Mouse (Mus musculus) lung, postnatal 4 days (tissue): ENCODE results near the gene 4930550C14Rik.

ENCODE experiments used
- DNase-seq, 2 experiments: peaks; one replicate each; pipeline ENCODE4 v3.0.0; 2021

Gene 4930550C14Rik

GRCm38 (mm10) chr9:53402291-53402711 is at the start of gene 4930550C14Rik:
Gene 4930550C14Rik, plus strand, starts transcription at chr9:53402325.
- peak; percentile 64 to 74 for DNase-seq

DNA sequence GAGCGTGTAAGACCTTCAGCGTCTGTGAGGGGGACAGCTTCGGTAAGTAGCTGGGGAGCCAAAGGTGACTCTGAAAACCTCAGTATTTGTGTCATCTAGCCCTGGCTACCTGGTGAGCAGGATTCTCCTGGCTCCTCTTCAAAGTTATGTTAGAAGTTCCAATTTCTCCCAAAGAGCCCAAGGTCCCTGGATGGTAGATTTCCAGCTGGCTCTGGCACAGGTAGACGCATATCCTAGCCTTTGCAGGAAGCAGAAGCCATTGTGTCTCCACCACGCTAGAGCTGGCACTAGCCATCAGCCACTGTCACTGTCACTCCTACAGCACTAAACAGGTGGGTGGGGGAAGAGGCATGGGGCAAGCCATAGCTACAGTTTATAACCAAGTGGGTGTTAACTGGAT is 49.0 kb upstream of the 4930550C14Rik start:
- DNase-seq = no peak

- peak; percentile 61 to 75 for DNase-seq
Measured at GRCm38 (mm10) chr9:53356219-53357155, 45.6 kb upstream of the 4930550C14Rik start.

DNA sequence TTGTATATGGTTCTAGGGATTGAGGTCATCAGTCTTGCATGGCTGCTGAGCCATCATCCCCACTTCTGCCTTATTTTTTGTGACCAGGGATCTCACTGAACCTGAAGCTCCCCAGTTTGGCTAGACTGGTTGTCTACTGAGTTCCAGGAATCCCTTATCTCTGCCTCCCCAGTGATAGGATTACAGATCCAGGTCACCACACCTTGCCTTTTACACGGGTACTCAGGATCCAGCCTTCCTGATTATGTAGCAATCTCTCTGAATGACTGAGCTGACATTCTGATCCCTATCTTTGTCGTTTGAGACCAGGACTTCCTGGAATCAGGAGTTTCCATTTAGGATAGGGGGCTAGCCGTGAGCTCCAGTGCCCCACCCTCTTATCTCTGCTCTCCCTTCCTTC is 30.8 kb upstream of the 4930550C14Rik start:
- no peak for DNase-seq

DNA sequence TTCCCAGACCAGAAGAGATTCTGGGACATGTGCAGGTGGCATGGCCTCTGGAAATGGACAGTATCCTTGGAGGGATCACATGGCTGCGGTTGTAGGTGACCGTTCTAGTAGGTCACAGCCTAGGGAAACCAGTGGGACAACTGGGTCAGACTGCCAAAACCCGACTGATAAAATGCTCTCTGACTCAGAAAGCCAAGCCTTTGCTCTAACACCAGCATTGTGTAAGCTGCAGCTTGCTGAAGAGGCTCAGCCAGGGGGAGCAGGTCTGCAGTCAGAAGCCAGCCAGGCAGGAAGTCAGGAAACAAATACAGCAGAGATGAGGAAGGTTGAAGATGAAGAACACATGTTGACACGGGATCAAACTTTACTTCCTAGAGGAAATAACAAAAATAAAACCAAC is 26.2 kb upstream of the 4930550C14Rik start:
- peak; percentile 31 to 54 for DNase-seq

- DNase-seq = peak in 1 of 2 experiments; percentile 40
Measured at GRCm38 (mm10) chr9:53376820-53377219, 25.3 kb upstream of the 4930550C14Rik start.

DNA sequence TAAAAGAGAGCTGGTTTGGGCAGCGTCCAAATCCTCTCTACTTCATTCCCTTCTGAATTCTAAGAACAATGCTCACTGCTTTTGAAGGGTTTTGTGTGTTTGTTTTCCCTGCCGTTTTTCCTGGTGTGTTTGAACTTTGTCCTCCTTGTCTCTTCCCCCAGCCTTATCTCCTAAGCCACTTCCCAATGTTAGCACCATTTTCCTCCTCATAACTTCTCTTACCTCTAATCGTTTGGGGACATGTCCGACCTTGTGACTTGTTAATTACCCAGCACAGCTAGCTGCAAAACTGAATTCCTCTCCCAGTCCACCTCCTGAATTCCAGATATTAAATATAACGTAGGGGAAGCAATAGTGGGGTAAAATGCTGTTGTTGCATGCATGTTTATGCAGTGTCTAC is 24.5 kb upstream of the 4930550C14Rik start:
- DNase-seq = no peak

- no peak for DNase-seq
Measured at GRCm38 (mm10) chr9:53378171-53378570, 24.0 kb upstream of the 4930550C14Rik start.

- no peak for DNase-seq
Measured at GRCm38 (mm10) chr9:53380595-53380994, 21.5 kb upstream of the 4930550C14Rik start.

DNA sequence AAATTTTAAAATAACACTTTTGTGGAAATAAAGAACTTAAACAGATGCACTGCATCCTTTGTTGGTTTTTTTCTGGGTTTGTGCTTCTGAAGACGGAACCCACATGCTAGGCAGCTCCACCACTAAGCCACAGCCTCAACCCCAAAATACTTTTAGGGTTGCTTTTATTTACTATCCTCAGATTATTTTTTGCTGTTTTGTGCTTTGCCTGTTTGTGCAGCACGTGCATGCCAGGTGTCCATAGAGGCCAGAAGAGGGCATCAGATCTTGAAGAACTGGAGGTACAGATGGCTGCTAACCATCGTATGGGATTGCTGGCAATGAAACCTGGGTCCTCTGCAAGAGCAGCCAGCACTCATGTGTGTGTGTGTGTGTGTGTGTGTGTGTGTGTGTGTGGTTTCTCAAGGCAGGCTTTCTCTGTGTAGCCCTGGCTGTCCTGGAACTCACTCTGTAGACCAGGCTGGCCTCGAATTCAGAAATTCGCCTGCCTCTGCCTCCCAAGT is 21.0 kb upstream of the 4930550C14Rik start:
- no peak for DNase-seq

DNA sequence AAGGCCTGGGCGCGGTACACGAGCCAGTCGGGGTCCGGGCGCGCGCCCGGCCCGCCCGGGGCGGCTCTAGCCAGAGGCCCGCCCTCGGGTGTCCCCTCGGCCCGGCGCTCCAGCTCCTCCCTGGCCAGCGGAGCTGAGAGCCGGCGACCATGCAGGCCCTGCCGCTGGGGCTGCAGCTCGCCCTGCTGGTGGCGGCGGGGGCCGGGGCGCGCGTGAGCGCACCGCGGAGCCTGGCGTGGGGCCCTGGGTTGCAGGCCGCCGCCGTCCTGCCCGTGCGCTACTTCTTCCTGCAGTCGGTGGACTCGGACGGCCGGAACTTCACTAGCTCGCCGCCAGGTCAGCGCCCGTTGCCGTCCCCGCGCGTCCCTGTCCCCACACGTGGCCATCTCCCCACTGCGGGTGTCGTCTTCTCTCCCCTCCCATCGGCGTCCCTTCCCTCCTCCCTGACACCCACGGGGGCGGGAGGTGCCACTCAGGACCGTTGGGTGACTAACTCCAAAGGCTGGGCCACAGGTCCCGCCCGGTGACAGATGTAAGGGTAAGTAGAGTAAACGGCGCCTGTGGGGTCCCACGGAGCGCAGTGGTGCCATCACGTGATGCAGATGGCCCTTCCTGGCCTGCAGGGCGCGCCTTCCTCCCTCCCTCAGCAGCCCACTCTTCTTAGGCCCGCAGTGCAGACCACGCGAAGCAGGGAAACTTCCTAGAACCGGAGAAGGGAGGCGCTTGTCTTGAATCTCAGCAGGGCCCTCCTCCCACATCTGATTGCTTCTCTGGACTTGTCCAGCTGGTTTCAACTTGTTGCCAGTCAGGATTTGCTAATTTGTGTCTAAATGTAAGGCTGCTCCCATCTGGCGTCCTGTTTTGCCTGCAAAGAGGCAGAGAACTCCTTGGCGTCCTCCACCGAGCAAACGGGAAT is 17.9 kb upstream of the 4930550C14Rik start, which contains the start of gene Kdelc2:
Gene Kdelc2 (plus strand): TSS at position 75 of the 916 bp plus-strand sequence.
- peak; percentile 85 to 92 for DNase-seq

DNA sequence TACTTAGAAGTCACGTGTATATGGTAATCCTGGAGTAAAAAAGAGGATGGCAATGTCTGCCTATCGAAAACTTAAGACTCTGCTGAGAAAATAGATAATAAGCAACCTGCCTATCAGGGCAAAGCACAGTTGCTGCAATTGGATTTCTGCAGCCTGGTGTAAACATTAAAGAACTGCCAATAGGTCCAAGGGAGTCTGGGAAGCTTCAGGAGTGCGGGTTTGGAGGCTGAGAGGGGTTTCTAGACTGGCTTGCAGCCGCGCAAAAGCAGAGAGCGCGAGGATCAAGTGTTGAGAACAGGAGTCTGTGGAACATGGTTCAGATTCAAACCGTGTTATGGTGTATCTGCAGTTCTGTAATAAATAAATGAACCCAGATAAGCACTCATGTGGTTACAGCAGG is 17.3 kb upstream of the 4930550C14Rik start:
- peak in 1 of 2 experiments; percentile 33 for DNase-seq

DNA sequence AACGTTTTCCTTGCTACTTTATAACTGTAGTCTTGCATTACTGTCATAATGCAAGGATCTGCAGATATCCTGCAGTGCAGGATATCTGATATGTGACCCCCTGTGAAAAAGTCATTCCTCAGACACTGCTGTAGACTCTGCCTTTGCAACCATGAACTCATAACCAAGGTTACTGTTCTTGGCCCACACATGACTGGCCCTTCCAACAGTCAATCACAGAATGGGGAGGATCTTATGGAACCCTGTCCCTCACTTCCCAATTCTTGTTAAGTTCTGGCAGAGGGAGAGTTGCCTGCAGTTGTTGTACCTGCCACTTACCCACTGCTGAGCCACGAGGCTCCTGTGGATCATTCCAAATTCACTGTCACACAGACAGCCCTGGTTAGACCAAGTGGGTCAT is 14.7 kb upstream of the 4930550C14Rik start:
- DNase-seq = no peak

DNA sequence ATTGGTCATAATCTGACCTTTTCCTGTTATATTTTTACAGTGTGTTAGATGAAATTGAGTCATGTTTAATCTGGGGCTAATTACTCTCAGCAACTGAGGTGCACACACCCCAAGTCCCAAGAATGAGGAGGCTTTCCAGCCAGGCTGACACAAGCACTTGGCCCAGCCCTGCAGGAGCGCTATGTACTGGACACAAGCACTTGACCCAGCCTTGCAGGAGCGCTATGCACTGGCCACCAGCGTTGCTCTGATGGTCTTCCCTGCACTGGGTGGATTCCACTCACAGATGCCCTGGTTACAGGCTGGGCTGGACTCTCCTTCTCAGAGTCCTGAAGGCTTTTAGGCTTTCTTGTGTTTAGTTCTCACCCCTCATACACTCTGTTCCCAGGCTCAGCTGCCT is 13.0 kb upstream of the 4930550C14Rik start:
- DNase-seq = no peak

DNA sequence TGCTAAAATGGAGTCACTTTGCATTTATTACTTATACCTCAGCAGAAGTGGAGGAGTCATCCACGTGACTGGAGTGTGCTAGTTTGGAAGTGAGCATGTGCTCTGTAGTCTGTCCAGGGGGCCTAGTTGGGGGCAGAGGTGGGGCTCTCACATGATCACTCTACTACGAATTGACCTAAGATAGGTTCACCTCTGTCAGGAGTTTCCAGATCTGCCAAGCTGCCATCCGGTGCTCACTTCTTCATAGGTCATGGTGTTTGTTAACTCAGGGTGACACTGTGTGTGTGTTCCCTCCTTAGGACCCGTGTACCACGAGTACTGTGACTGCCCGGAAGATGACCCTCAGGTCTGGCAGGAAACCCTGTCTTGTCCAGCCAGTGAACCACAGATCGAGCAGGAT is 12.0 kb upstream of the 4930550C14Rik start:
- DNase-seq = no peak

DNA sequence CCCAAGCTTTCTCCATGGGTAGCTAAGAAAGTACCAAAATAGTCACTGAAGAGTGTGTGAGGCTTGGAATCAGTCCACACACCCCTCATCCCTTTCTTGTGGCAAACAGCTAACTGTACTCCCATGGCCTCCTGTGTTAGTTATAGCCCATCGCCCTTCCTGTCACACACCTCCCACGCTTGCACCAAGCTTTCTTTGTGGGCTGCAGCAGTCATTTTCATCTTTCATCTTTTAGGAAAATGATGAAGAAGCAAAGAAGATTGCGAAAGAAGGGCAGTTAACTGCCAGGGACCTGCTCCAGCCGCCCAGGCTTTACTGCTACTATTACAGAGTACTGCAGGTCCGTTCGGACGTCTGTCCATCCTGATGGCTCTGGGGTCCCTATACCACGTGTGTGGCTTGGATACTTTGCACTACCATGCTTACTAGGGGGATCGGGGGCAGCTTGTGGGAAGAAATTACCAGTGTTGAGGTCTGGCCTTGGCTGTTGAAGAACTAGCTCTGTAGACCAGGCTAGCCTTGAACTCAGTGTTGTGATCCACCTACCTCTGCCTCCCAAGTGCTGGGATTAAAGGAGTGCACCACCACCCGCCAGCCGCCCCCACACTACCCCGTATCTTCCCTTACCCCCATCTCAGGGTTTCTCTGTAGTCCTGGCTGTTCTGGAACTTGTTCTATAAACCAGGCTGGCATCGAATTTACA is 4.3 kb upstream of the 4930550C14Rik start:
- DNase-seq = no peak

DNA sequence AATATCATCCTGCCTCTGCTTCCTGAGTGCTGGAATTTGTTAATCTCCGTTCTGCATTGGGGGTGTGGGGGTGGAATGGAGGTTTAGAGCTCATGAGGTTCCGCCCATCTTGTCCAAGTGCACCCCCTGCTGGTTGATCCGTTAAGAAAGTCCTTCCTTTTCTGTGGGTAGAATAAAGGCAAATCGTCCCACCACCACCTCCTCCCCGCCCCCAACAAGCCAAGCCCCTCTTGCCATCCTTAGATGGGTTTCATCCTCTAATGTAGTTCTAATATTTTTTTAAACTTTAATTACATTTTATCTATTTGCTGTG is 3.8 kb upstream of the 4930550C14Rik start:
- DNase-seq = peak in 1 of 2 experiments; percentile 63

DNA sequence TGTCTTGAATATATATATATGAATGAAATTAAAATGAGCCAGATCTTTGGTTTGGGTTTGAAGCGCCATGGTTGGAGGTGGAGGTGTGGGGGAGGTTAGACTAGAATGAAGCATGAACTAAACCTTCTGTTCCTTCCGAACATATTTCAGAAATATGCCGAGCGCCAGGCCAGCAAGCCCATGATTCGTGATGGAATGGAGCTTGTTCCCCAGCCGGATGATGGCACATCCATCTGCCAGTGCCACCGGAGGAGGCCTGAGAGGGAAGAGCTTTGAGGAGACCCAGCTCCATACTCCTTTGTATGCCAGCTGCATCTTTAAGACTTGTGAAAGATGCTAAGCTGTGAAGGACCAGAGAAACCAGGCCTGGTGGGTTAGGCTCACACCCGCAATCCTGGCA is 2.6 kb upstream of the 4930550C14Rik start:
- DNase-seq = no peak

GRCm38 (mm10) chr9:53400696-53401095 is 1.4 kb upstream of the 4930550C14Rik start:
- DNase-seq = no peak

DNA sequence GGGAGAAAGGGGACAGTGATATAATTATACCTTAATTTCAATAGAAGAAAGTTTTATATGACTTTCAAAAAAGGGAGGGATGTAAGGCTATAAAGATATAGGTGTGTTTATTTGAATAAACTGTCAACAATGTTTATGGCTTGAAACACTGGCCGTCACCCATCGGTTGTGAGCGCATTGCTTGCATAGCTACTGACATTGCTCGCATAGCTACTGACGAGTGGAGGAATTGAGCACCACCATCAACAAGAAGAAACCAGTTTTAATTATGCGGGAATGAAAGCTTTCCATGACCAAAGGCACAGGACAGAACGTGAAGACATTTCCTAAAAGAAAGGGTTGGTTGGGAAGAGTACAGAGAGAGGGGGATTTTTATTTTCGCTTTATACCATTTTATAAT is 979 bp upstream of the 4930550C14Rik start:
- DNase-seq = no peak

DNA sequence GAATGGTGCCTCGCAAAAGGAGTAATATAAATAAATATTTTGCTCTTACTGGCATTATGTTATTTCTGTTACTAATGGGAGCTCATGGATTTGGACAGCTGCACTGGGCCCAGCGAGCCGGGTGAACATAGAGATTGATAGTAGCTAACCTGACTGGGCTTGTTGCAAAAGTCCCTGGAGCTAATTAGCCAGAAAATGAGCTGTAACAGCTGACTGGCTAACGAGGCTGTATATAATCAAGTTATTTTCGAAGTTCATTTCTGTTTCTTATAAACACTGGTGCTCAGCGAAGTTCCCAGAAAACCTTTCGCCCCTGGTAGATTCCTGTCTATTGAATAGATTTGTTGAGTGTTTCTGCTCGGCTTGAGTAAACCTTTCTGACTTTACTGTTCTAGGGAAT is 866 bp downstream of the 4930550C14Rik start:
- DNase-seq = no peak

- no peak for DNase-seq
Measured at GRCm38 (mm10) chr9:53404050-53404752, 2.1 kb downstream of the 4930550C14Rik start.
